ENCODE assay signal across 9 mouse cellular contexts in the genomic region with DNA sequence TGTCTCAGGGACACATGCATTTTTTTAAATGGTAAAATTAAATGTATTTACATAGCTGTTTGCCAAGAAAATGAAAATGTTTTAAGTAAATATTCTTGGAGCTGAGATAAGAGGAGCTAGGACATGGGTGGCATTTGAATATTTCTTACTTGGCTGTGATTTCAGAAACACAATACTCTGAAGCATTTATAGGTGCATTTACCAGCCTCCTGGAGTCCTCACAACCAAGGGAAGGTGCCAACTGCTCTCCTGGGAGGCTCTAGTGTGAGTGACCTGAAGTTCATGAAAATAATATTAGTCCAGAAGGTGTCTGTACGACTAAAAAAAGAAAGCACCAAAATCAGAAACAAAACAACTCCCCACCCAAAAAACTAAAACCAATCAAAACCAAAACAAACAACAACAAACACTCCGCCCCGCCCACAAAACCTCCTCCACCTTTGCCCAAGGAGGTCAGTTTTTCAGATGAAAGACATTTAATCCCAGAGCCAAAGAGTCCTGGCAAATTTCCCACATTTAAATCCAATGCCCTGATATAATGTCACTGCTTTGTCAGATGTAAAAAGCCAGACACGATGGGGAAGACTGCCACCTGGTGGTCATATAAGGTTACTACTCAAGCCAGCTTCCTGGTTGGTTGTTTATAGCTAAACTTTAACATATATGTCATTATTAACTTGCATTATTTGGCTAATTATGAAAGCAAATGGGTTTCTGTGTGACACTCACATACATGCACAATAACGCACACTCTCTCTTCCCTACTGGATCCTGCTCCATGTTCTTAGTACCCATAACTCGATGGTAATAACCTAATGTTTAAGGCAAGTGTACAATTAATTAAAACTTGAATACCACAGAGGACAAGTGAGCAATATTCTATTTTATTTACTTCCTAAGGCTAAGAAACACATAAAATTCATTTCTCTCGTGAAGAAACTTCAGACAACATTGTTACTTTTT.
DNase-seq lines count a peak whose midpoint lies in the region; ATAC-seq and TF ChIP-seq lines count a peak whose summit lies in the region.
"Had no signal": no experiment of that assay in that cellular context is flagged by ENCODE, and none has a peak within 500 bp of the region (broad histone marks: within the 10 kb centered on the region; RNA-seq: fewer than 3 reads in every experiment).

No protein-coding gene starts in this region.

- H3K4me3 ChIP-seq in layer of hippocampus, adult 2 months = peak overlapping the region; percentile 11; the same call in 1 of the 2 replicates

- TF ChIP-seq CTCF in layer of hippocampus, adult 2 months (conservative IDR thresholded peaks at IDR 0.05) = peak; percentile 93

- H3K27ac ChIP-seq in layer of hippocampus, adult 2 months = no peak overlapping the region
- H3K27ac ChIP-seq: macrophage had no signal

- DNase-seq in adrenal gland, adult (ENCODE audit: inconsistent age in 2 of 2, low spot score in 1 of 2) = peak; percentile 14 to 72
- DNase-seq in adrenal gland, adult 8-10 months = no peak
- DNase-seq in adrenal gland, adult 2 months = peak; percentile 20
- DNase-seq in embryo, embryonic 11 days = peak; percentile 66
- peak; percentile 38 to 67 for DNase-seq in layer of hippocampus, adult 2 months (ENCODE audit: low spot score in 2 of 2)
- peak; percentile 54 for DNase-seq in lung, postnatal 14 days
- peak; percentile 54 for DNase-seq in right cerebral cortex, postnatal 14 days

- ATAC-seq in hematopoietic stem cell, adult 5-6 weeks (replicated peaks in 1 of 2; ENCODE audit: insufficient read depth in 1 of 2, low FRiP score in 2 of 2, low TSS enrichment in 1 of 2, low read depth in 1 of 2, poor library complexity in 2 of 2, severe bottlenecking in 2 of 2) = peak; percentile 73 to 87
